Mouse (Mus musculus): ENCODE measurements around the gene Ogfod1.

Gene Ogfod1

DNA sequence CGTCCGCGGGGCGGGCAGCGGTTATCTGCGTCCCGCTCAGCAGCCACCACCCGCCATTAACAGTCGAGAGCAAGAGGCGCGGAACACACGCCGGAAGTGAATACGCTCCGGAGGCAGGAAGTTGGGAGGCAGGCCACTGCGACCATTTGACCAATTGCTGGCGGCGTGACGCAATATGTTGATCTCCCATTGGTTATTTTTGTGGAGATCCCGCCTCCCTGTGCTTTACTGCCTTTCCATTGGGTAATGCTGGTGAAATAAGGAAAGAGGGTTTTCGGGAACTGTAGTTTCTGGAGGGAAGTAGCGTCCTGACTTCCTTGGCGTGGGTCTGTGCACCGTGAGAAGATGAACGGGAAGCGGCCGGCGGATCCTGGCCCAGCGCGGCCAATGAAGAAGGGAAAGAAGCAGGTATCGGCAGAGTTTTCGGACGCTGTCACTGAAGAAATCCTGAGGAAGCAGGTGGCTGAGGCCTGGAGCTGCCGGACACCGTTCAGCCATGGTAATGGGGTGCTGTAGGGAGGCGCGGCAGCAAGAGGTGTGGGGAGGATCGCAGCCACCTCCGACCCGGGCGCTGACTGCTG is at the start of gene Ogfod1, which contains the start of gene Nudt21:
Gene Ogfod1, plus strand, starts transcription at position 255 of the 581 bp plus-strand sequence.
Gene Nudt21, minus strand, starts transcription at position 88 of the 581 bp plus-strand sequence.
- peak; percentile 99 for DNase-seq (ENCODE audit: low spot score)

DNA sequence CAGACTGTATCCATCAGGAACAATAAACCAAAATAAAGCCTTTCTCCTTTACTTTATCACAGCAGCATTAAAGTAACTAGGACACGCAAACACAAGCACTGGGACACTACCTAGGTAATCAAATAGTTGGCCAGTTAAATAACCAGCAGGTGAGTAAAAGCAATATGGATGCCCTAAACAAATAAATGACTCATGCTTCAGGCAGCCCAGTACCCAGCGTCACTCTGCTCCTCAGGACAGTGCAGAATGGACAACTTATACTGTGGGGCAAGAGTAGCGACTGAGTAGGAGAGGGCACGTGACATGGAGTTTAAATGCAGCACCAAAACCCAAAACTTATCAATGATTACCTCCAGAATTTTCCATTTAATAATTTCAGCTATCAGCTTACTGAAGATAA is 47.3 kb upstream of the Ogfod1 start:
- DNase-seq (ENCODE audit: low spot score) = no peak

DNA sequence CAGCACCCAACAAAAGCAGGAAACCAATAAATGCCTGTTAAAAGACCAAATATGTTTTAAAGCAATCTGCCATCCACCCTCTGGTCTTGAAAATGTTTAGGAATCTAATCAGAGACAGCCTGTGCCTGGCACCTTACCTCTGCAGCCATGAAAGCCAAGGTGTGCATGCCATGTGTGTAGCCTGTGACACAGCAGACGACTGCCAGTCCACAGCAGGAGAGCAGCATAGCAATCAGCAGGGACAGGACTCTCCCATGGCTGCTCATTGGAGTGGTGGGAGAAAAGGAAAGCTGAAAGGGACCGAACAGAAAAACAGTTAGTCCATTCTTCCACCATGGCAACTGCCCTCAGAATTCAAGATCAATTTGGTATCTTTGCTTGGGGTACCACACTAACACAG is 38.0 kb upstream of the Ogfod1 start:
- no peak for DNase-seq (ENCODE audit: low spot score)

DNA sequence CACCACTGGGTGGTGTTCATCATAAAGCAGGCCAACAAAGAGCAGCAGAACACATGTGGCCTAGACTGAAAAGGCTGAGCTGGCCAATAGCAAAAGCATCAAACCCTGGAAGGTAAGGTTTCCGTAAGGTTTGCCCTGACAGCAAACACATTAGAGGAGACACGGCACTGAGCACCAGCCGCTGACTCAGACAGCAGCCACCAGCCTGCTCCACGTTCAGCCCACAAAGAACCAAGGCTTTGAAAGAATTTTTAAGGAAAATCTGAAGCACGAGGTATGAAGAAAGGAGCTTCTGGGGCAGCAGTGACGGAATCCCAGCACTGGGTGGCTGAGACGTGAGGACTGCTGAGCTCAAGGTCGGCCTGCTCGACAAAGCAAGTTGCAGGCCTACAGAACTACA is 32.9 kb upstream of the Ogfod1 start:
- no peak for DNase-seq (ENCODE audit: low spot score)

DNA sequence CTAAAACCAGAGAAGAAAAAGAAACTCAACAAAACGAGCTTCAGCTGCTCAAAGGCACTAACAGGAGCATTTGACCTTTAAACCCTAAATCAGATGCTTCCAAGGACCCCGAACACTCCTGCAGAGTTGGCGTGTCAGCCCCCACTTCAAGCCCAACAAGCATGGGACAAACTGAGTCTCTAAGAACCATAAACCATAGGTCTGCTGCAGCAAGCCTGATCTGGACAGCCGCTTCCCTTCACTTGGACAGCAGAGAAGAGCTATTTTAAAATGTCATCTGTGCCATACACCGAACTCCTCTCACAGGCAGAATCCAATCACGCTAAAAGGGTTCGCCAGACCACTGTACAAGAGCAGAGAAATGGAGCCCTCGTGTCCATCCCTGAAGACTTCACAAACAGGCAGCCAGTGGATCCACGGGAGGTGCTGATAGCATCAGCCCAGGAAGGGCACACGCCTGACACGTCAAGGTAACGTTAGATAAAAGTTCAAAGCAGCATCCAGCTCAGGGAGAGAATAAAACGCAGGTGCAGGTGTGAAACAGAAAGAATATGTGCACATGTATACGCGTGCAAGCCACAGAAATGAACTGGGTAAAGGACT is 27.7 kb upstream of the Ogfod1 start:
- no peak for DNase-seq (ENCODE audit: low spot score)

DNA sequence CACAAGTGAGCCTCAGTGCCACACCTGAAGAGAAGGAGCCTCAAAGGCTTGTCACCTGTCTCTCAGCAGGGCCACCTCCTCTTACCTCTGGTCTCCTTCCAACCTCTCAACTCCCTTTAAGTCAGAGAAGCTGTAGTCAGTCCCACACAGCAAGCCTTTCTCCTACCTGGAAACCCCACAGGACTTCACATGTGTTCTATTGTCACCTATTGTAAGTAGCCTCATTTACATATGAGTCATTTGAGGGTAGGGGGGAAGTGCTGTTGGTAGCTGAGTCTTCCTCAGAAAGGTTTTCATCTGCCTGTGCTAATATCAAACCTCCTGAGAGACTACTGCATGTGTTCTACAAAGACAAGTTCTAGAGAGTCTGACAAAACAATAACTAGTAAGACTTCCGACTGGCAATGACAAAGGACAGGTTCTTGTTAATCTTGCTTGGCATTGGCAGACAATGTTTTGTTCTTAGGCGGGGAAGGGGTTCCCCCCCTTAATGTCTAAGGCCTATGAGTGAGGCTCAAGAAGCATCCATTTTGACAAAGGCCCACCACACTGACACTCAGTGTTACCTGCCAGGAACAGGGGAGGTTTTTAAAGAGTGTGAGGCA is 26.8 kb upstream of the Ogfod1 start:
- DNase-seq (ENCODE audit: low spot score) = no peak

DNA sequence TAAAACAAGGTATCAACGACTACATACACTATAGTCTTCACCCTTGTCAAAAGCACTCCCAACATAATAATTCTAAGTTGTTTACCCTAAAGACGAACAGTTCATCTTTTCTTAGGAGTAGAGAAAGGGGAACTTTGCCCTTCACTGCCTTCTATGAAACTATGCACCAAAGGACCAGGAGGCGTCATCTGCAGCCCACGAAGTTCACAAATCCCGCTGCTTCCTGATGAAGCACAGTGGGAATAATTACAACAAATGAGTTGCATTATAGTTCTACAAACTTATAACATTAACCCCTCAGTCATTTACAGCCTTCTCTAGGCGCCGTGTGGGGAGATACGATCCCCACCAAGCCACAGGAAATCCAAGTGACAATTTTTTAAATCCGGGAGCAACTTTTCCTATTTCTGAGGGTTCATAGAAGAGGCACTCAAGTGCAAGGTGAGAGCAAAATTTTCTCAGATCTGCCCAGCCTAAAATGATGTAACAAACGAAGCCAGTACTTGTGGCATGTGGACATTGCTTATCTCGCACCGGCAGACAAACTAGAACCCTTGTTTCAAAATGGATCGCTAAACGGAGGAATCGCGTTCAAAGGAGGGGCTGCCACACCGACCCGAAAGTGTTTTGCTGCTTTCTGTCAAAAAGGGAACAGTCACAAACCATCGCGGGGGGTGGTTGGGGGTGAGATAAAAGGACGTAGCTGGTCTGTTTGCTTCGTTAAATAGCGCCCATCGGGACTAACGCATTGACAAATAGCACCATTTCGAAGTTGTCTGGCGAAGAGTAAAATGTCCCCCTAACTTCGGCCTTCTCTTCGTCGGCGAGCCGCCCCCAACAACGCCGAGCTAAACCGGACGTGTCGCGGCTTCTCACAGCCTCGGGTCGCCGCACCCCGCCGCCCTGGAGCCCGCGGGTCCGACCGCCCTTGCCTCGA is 25.7 kb upstream of the Ogfod1 start:
- peak; percentile 29 for DNase-seq (ENCODE audit: low spot score)

DNA sequence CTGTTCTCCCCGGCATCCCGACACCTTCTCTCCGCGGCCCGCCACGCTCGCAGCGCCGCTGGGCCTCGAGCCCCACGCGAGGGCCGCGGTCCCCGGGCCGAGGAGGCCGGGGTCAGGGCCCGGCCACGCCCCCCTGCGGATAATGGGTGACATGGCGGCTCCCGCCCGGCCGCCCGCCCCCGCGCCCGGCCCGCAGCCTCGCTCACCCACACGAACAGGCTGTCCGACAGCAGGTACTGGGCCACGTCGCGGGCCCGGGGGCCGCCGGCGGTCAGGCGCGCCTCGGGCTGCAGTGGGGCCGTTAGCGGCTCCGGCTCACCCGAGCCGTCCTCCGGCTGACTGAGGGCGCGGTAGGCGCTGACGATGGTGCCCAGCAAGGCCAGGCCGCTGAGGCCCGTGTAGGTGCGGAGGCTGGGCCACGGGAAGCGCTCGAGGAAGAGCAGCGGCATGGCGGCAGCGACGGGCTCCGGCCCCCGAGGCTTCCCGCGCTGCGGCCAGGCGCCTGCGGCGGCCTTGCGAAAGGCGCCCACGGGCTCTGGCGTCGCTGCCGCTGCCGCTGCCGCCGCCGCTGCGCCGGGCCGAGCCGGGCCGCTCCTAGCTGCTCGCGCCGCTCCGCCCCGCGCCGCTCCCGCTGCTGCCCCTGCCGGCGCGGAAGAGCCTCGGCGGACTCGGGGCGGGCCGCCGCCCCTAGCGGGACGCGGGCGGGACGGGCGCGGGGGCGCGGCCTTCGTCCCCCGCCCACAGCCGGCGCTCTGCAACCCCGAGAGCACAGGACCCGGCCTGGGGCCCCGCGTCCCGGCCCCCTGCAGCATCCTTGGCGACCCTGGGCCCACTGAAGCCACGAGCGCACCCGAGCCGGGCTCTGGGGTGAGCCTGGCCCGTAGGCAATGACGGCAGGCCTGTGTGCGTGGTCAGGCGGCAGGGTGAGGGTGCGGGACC is 24.7 kb upstream of the Ogfod1 start, which contains the start of gene Amfr:
Gene Amfr, minus strand, starts transcription at position 830 of the 939 bp plus-strand sequence.
- DNase-seq (ENCODE audit: low spot score) = peak; percentile 61

DNA sequence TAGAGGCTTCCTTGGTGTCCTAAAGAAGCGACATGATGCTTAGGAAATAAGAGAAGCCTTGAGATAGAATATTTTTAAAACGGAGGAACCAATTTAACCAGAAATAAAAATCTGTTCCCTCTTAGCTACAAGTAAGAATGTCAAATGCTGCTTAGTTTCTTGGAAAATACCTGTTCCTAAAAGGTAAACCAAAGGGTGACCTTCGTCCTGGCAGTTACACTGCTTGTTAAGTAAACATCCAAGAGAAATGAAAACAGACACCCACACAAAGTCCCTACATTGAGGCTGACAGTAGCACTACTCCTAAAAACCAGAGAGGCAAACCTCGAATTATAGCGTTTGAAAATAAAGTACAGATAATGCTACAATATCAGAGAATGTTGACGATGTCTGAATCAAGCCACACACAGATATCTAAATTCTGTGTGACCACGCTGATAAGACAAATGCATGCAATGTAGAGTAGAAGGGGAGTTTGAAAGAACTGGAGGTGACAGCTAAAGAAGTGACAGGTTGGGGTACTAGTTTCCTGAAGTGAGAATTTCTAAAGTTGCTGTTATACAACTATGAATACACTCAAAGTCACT is 23.9 kb upstream of the Ogfod1 start:
- peak; percentile 6 for DNase-seq (ENCODE audit: low spot score)

DNA sequence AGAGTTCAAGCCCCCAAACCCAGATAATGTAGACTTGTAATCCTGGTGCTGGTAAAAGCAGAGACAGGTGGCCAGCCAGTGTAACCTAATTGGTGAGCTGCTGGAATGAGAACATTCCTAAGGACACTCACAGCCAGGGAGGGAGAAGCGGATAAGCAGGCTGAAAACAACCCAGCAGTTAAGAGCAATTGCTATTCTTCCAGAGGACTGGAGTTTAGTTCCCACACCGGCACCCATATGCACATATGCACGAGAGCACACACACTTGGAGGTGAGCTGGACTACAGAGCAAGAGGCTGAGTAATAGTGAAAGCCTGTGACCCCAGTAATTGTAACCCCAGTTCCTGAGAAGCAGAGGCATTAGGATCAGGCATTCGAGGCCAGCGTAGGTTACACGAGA is 13.1 kb upstream of the Ogfod1 start:
- no peak for DNase-seq (ENCODE audit: low spot score)

DNA sequence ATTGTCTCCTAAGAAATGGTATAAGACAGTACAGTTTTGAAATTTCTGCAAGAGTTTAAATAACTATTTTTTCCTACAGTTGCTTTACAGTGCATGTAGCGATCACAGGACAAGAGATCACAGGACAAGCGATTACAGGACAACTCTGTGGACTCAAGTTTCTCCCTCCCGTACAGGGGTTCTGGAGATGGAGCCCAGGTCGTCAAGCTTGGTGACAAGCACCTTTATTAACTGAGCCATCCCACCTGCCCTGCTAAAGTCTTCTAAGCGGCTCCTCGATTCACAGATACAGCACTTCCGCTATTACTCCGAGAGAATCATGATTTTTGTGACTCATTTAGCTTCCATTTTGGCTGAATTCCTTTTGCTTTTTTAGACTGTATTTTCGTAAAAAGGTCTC is 7.3 kb upstream of the Ogfod1 start:
- DNase-seq (ENCODE audit: low spot score) = no peak

DNA sequence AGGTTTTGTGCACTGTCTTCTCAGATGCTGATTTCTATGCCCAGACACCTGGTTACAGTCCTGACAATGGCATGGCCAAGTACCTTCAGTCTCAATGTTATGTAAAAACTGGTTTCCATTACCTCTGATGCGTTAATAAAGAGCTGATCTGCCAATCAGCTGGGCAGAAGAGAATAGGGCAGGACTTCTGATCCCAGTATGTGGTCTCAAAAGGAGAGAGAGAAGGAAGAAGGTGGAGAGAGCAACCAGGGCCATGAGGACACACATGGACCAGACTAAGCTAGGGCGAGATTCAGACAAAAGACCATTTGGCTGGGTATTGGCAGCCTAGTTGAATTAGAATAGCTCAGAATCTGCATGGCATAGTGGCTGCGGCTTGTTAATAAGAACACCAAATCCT is 3.4 kb upstream of the Ogfod1 start:
- no peak for DNase-seq (ENCODE audit: low spot score)

DNA sequence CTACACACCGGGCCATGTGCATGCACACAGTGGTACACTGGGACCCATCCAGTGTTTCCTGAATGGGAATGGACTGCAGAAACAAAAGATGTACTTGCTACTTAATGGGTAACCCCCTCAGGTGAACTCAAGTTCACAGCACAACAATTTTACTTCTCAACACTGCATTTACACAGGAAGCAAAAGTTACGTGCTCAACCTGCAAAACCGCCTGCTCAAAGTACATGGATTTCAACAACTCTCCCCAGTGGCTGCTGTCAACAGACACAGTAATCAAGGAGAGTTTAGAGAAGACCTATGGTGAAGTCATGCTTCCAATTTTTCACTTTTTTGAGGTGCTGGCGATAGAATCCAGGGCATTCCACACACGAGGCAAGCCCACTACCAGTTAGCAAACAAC is 1.8 kb upstream of the Ogfod1 start:
- no peak for DNase-seq (ENCODE audit: low spot score)

DNA sequence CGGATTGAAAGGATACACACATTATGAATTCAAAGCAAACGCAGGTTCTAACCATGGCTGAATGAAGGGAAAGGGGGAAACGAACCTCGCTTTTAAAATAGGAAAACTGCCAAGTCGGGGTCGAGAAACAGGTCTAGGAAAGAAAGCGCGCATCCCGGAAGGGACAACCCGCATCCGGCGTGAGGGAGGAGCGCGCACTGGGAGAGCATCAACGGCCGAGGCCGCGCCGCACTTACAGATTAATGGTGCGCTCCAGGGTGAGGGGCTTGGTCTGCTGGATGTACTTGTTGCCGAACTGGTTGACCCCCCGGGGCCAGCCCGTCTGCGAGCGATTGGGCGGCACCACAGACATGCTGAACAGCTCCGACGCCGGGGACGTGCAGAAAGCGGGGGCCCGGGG is 457 bp upstream of the Ogfod1 start:
- peak; percentile 55 for DNase-seq (ENCODE audit: low spot score)

DNA sequence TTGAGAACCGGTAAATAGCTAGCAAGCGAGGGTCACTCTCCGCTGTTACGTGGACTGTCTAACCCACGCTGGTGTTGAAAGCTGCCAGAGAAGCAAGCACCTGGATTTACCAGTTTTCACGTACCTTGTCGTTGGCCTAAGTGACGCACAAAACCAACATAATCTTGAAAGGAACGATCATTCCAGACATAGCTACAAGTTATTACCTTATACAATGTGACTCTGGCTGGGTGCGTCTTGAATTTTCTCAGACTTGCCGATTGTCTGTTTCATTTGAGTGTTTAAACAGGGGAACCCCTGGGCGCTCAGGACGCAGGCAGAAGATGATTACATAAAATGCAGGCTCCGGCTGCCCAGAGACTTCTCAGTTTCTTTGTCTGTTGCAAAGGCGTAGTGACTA is 808 bp downstream of the Ogfod1 start:
- no peak for DNase-seq (ENCODE audit: low spot score)

DNA sequence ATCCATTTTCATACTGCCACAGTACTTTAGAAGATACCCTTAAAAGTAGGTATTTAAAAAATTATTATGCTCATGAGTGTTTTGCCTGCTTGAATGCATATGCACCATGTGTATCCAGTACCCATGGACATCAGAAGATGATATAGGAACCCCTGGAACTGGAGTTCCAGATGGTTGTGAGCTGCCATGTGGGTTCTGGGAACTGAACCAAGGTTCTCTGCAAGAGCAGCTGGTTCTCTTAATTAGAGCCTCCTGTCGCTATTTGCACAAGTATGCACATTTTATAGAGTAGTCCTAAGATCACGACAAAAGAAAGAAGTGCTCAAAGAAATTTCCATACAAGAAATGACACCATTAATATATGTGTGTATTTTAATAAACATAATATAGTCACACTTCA is 10.8 kb downstream of the Ogfod1 start:
- no peak for DNase-seq (ENCODE audit: low spot score)

DNA sequence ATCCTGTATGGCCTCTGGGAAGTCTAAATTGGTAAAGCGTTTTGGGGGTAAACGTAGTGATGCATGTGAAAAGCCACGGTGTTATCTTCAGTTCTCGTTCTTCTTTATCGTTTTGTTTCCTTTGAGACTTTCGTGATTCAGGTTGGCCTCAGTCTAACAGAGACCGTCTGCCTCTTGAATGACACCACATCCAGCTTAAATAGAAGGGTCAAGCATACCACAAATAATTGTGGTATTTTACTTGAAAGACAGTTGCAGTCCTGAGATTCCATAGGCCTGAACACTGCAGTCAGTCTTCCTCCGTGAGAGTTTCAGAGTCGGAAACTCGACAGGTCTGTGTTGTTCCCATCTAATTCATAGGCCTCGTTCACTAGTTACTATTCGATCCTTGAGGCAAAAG is 15.7 kb downstream of the Ogfod1 start:
- no peak for DNase-seq (ENCODE audit: low spot score)

DNA sequence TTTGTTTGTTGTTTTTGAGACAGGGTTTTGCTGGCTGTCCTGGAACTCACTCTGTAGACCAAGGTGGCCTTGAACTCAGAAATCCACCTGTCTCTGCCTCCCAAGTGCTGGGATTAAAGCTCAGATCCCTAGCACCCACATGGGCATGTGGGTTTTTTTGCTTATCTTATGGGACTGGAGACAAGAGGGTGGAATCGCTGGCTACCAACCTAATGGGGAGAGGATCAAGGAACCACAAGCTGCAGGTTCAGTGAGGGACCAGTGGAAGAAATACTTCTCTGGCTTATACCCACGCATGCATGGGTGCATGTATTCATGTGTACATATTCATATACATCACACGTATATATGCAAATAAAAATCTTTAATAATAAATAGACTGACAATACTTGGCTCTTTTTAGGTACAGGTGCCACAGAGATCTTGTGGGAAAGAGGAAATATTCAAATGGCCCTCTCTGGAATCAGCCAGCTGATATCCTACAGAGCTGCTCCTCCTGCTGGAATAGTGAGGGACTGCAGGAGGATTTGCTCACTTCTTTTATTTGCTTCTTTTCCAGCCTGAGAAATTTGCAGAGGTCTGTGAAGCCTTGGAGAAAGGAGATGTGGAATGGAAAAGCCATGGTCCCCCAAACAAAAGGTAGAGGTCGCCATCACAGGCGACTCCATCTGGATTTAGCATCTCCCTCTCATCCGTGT is 20.3 kb downstream of the Ogfod1 start:
- DNase-seq (ENCODE audit: low spot score) = peak; percentile 64

DNA sequence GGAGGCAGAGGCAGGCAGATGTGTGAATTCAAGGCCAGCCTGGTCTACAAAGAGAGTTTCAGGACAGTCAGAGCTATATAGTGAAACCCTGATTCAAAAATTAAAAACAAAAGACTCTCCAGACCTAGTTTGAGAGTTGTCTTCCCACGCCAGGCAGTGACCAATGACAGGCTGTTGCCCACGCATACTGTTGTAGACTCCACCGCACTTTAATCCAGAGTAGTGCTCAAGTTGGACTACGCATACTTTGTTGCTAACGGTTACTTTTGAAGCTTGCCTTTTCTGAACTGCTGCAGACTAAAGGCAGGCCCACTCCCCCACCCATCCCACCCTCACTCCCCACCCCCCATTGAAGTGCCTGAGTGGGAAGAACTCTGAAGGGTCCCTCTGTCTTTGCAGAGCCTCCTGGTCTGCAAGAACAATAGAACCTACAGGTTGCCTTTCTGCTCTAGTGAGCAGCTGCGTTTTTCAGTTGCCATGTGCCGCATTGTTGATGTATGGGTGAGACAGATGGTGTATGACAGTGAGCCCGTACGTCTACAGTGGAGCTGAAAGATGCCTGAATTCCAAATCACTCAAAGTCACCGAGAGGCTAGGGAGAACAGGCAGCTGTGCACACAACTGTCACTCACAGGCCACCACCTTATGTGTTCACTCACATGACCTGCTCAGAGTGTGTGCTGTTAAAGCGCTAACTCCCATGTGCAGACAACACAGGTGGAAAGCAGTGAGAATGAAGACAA is 29.3 kb downstream of the Ogfod1 start:
- no peak for DNase-seq (ENCODE audit: low spot score)

DNA sequence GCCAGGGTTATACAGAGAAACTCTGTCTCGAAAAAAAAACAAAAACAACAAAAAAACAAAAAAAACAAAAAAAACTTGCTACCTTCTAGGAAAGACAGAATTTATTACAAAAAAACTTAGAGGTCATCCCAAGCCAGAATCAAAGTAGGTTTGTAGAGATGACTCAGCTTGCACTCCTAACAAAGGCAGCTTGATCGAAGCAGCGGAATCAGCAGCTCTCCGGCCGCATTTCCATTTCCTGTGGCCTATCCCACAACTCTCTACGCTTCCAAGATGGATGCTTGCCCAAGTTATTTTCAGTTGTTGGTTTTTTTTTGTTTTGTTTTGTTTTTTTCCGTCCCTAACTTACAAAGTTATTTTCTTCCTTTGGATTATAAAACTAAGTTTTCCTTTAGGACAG is 31.8 kb downstream of the Ogfod1 start:
- DNase-seq (ENCODE audit: low spot score) = no peak
